Mouse (Mus musculus) right cerebral cortex, postnatal 10 days (tissue): ENCODE measurements around the gene Wfikkn2.
A peak's percentile ranks its signal among the peaks of the same experiment; 100 is the strongest.
"Not testable (repeated sequence)": the region's sequence is repeated elsewhere in the genome, so short reads cannot be mapped to it uniquely, and the experiment has no call there.

Experiments
- DNase-seq, 2 experiments: peaks; one replicate each; pipeline ENCODE4 v3.0.0; 2021; ENCODE audit warnings: low spot score in 2 of 2

The Wfikkn2 gene

DNA sequence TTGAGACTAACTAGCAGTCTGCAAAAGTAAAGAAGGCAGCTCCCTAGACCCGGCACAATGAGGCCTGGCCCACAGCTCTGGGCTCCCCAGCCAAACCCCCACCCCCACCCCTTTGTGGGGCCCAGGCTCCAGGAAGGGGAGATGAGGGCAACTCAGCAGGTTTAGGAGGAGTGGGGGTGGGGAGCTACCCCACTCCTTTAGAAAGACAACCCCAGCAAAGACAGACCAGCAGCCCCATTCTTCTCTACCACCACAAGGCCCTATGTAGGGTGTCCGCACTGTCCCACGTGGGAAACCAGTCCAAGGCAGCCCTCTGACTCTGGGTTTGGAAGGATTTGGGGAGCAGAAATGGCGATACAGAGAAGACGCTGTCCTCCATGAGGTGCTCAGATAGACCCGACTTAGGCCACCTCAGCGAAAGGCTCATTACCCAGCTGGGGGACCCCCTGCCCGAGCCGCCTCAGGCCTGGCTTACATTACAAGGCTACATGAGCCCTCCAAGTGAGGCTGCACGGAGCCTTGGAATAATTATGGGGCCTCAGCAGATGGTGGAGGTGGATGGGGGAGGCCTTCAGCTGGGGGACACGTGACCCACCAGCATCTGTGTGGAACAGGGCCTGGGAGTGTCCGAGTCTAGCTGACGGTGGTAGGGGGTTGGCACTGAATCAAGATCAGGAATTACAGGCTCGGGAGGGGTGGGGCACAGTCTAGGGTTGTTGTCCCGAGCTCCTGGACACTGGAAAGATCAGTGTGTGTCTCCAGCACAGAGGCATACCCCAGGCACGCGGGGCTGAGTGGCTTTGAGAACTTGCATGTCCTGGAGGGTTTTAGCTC is at the start of gene Wfikkn2:
Gene Wfikkn2, minus strand, starts transcription at position 51 of the 834 bp plus-strand sequence.
- peak in 1 of 2 experiments; percentile 52 for DNase-seq

DNA sequence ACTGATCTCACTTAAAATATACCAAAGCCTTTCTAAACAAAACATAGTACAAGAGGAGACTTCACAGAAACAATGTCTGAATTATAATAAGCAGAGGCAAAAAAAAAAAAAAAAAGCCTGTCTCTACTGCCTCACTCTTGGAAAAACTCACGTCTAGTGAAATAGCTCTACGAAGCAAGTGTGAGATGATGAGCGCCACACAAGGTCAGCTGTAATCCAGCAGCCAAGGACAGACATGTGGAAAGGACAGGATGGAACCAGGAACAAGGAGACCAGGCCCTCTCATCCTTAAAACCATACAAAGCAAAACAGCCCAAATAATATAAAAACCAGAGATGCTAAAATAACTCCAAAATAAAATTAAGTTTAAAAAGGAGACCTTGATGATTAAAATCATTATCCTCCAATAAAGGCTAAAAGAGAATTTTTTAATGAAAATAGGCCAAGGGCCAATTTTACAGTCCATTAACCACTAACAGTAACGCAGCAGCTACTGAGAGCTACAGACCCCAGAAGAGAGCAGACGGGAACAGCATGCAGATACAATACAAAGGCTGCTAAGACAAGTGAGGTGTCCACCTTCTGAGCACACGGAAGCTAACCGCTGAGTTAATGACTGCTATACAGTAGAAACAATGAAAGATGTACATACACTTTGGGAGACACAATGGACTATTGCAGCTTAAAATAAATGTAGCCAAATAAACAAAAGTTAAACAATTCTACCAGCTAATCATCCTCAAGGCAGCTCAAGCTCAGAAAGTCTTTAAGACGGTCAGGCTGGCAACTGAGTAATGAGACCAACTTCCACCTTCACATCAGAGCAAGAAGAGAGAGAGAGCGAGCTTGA is 49.4 kb upstream of the Wfikkn2 start:
- DNase-seq, result no peak

DNA sequence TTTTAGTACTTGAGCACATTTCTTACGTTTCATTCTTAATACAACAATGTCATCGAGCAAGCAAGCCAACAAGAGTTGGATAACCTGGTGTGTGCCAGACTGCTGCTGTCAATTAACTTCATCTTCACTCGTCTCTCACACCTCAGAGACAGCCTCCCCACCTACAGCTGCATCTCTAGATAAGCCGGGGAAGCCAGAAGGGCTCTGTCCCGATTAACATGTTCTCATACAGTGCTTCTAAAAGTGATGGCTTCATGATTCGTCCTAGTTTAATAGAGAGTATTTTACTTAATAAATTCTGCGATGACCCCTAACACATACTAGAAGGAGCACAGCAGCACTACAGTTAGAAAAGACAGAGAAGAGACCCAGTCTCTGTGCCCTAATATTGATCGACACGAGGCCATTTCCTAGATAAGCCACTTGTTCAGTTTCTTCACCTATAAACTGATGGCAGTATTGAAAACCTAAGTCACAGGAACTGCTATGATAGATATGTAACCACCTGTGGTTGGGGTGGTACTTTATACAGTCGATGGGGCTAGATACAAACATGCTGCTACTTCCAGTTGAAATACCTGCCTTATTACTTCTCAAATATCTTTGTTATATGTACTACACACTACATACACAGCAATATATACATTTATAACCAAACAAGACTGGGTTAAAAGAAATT is 44.4 kb upstream of the Wfikkn2 start:
- DNase-seq, result no peak

DNA sequence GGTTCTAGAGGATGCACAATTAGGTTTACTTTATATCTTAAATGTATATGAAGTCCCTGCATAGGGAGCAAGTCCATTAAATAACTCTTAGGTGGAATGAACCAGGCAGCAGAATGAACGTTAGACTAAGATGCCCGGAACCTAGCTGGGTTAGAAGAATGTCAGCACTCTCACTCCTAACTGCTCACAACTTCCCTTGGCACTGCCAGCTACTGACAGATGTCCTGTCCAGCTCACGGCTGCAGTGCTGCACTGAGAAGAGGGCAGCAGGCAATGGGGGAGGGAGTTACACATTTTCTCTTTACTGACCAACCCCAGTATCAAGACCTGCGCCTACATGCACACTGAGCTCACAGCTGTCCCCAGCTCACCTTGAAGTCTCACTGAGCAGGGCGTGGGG is 41.3 kb upstream of the Wfikkn2 start:
- no peak for DNase-seq

DNA sequence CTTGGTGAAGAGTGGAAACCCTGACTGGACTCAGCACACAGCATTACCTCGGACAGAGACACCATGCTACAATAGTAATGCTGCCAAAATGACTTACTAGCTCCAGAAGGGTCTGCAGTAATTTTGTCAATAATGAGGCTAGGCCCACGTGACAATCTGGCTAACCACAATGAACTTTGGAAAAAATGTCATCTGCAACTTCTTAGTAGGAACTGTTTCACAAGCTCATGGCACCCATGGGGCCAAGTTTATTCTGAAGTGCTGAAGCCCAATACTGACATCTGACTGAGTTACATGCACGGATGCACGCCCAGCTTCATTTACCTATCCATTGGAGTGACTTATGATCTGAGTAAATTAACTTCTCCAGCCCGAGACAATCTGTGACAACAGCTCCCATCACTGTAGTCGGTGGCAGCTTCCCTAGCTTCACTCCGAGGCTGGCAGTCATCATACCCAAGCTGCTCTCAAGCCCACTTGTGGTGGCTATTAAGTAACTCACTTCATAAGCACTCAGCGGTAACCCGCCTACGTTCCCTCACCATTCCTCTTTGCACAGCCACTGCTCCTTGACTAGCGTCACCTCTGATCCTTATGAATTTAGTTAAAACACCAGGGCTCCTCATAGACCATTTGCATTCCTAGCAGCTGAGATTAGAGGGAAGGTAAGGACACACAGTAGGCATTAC is 40.2 kb upstream of the Wfikkn2 start:
- DNase-seq, result no peak

DNA sequence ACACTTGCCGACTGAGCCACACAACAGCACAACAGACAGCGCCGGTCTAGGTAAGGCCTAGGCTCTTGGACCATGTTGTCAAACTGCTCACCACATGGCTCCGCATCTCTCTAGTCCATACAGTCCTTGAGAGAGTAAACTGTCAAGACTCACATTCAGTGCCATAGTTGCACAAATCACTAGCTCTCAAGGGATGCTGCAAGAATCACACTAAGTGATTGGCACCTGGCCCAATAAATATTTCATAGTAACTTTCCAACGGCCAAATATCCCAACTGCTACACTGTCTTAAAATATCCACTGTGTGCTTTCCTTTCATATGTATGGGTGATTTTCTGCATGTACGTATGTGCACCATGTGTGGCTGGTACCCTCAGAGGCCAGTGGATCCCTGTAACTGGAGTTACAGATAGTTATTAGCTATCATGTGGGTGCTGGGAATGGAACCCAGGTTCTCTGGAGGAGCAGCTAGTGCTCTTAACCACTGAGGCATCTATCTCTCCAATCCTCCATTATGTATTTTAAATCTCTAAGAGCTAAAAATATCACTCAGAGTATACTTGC is 37.8 kb upstream of the Wfikkn2 start:
- DNase-seq, result no peak

DNA sequence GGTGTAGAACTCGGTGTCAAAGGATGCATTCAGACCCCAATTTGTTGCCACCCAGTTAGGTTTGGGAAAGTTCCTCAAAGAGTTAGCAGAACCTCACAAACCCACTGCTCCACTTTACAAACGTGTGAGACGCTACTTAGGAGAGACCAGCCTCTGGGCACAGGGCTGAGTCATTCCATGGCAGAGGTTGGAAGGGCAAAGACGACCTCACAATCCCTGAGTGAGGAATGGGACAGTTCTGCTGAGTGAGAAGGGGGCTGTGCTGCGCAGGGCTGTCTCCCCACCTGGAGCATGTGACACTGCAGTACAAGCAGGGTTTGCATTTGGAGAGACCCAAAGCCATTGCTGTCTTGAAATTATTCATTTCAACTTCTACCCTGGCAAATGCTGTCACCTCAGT is 36.5 kb upstream of the Wfikkn2 start:
- DNase-seq, result no peak

DNA sequence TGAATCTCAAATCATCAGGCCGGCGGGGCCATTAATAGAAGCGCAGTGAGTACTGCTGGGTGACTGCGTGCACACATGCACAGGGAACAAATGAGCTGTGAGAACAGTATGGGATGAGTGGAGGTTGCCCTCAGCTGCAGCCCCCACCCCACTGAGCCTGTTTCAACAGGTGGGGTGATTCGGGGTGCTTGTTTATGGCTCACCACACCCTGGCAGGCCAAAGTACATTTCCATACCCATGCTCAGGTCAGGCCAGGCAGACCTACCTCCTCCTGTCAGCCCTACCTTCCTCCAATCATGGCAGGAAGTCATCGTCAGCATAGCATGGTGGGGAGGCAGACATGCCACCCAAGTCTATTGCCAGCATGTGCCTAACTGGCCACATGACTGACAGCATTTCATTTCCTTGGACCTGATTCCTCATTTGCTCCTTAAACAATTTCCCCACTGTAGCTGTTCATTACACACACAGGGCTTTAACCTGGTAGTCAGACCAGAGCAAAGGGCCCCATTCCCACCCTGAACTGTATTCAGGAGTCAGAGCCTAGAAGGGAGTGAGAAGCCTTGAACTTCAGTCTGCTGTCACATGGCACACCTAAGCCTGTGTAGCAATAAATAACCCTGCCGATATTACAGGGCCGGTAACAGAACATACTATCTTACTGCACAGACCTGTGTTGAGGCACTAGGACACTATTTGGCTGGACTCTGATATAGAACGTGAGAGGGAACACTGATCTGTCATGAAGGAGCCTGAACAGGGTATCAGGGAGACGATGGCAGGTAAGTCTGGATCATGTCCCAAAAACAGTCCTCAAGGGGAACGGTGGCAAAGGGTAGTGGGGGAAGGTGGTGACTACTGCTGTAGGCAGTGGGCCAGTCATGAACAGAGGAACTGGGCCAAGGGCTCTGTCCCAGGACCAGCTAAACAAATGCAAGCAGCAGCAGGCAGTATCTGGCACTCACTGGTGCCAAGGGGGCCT is 35.7 kb upstream of the Wfikkn2 start, which contains the start of gene Gm21885:
Gene Gm21885, plus strand, starts transcription at position 675 of the 983 bp plus-strand sequence.
- DNase-seq, result peak; percentile 68 to 70

DNA sequence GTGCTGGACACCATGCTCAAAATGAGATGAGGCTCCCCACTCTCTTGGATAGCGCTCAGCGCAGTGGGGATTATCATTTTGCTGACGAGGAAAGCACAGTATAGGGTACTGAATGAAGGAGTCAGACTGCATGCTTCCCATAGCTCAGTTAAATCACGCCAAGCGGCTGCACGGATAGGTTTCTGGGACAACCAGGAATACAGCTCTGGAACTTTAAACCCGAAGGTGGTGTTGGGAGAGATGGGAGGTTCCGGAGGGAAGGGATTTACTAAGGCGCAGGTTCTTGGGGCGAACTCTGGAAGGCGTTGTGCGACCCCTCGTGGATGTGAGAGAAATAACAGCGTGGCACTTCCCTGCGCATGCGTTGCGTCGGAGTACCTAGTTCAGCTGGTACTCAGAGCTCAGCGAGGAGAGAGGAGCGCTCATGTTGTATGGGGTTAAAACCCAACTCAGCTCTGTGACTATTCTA is 31.1 kb upstream of the Wfikkn2 start:
- DNase-seq, result peak; percentile 94 to 95

DNA sequence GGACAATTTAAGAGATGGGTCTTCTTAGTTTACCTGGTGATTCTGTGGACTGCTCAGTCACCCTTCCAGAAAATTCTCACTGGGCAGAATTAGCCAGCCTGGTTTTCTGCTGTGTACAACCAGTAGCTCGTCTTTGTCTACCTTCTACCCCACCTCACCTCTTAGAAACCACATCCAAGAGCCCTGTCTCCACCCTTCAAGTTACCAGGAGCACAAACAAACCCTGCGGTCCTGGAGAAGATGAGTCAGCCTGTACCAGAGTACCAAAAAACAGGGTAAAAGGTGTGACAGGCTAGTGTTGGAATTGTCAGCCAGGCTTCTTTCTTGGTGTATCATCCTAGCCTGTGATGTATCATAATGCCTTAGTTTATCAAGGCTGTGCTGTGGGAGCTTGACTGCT is 29.9 kb upstream of the Wfikkn2 start:
- no peak for DNase-seq

DNA sequence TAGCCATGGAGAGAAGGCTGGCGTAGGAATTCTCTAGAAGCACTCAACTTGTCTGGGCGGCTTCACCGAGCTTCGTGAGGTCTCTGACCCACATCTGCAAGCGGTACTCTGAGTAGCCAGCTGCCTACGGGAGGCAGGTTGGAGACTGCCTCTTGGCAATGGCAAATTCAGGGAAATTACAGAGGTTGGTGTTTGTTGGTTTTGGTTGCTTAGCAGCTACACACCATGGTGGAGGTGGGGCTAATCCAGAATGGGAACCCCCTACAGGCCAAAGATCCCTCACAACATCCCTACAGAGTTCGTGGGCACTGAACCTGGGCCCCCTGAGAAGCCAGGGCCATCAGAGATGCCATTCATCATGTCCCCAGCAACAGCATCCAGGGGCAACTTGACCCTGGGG is 29.4 kb upstream of the Wfikkn2 start:
- DNase-seq, result no peak

DNA sequence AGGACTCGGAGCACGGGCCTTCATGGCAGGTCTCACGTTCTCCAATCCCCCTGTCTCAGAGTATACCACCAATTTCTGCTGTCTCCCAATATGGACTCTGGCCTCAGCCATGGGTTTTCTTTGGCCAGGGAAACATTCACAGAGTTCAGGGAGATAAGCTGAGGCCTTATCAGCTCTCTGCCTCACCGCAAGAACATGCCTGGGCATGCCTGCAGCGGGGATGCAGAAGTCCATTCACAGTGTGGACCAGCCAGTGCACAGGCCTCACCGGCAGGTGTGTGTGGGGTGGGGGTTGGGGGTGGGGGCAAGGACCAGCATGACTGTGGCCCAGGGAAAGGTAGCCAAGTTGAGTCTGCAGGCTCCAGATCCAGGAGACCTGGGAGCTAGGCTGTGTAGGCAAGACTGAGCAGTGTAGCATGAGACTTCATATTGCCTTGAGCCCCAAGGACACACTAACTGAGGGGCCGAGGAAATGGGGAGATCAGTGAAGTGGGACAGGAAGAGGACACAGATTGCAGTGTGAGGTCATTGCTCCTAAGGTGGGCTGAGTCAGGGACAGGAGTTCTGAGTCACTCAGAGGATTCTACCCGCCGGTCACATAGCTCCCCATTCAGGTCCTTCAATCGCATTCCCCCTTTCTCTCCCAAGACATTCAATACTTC is 28.5 kb upstream of the Wfikkn2 start:
- no peak for DNase-seq

DNA sequence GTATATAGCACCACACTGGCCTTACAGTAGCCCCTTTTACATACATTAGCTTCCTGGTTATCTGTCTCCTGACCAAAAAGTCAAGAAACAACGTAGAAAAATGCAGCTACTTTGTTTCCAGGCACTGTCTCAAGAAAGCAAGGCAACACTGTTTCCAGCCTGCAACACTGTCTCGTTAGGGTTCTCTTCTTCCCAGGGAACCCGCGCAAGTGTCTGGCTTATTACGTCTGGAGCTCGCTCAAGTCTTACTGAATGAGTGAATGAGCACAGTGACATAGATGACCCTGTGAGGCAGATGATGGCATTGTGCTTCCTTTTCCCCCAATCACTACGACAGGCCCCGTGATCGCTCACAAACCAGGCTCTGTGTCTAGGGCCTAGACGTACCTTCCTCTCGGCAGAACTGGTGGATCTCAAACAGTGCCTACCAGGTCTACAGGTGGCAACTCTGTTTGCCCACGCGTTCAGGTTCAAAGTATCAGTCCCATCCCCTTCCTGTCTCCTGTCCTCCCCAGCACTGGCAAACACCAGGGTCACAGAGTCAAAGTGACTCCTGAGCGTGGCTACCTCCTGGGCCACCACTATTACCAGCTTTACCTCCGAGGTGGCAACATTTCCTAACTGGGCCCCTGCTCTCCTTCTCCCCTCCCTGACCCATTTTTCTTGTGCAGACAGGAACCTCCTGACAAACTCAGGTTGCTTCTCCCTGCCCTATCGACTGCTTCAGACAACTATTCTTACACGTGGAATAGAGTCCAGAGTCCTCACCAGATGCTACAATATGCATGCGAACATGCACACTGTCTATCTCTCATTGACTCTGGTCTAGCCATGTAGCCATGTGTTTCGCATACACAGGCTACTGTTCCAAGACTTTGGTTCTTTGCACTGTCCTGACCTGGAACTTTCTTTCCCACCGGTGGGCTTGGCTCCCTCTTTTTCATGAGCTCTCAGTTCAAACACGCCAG is 27.4 kb upstream of the Wfikkn2 start:
- DNase-seq, result no peak

DNA sequence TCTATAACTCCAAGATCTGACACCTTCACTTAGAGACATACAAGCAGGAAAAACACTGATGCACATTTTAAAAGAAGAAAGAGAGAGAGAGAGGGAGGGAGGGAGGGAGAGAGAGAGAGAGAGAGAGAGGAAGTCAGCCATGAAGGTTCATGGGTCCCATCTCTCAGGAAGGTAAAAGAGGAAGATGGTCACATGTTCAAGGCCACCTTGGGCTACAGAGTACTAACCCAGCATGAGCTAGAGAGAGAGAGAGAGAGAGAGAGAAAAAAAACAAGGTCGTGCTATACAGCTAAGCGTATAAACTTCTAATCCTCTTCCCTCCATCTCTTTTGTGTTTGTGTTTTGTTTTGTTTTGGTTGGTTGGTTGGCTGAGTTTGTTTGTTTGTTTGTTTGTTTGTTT is 25.2 kb upstream of the Wfikkn2 start:
- DNase-seq, result no peak

DNA sequence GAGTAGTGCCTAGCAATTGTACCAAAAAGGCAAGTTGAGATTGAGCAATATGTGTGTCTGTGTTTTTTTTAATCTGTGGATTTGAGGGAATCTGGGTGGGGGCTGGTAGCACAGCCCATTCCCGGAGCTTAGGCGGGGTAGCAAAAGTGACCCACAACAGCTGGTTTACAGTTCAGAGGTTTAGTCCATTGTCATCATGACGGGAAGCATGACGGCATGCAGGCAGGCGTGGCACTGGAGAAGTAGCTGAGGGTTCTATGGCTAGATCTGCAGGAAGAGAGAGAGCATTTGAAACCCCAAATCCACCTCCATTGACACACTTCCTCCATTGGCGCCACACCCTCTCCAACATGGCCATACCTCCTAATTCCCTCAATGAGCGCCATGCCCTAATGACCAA is 24.1 kb upstream of the Wfikkn2 start:
- DNase-seq, result no peak

DNA sequence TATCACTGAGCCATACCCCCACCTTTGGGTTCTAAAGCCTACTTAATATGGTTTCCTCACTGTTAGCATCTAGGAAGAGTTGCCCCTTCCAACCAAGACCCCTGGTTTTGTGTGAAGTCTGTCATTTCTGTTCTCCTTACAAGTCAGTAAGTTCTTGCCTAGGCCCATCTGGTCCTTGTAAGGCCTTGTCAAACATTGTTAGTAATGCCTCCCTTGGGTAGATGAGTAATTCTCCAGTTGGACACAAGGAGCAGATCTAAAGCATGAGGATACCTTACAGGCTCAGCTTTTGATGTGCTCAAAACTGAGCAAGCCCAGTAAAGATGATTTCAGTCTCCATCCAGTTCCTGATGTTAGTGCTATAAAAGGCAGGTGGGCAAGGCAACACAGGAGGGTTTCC is 23.0 kb upstream of the Wfikkn2 start:
- no peak for DNase-seq

DNA sequence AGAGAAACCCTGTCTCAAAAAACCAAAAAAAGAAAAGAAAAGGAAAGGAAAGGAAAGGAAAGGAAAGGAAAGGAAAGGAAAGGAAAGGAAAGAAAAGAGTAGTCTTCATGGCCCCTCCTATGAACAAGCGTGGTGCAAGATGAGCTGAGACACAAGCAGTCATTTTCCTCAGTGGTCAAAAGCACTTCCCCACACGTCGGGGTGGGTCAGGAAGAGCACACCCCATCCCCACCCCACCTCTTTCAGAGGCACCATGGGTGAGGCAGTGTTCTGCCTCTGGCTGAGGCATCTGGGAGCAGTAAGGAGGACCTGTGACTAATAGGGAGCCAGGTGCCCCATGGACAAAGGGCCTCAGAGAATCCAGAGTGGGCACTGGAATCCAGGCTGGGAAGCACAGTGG is 20.4 kb upstream of the Wfikkn2 start:
- DNase-seq, result not testable (repeated sequence)

DNA sequence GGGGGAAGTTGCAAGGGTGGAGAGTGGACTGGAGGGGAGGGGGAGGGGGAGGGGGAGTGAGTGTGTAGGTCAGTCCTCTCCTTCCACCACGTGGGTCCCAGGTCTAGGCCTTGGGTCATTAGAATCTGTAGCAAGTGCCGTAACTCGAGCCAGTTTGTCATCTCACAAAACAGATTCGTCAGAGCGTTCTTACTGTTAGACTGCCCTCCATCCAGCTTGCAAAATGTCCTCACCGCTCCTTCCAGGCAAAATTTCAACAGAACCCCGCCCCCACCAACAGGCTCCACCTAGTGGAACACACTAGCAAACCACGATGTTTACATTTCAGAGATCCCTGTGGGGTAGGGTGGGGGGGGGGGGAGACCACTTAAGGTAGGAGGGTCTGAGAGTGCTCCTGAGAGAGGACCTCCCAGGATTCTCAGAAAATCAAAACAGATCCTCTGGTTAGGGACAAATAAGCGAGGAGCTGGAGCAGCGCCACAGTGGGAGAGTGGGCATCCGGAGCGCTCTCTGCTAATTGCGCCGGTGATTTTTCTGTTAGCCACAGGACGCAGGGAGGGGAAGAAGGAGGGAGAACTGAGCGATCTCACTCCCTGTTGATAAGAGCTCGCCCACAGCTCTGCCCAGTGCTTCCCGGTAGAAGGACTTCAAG is 19.5 kb upstream of the Wfikkn2 start:
- peak; percentile 71 to 78 for DNase-seq
